In genomic region chr2:168691774-168692173, GRCm38 (mm10) we compare ENCODE assay signal across 9 mouse cellular contexts. TPM values are rescaled to one million over a fixed set of nuclear protein-coding genes. Genes with fewer than 3 reads are reported as not detected.
DNase-seq lines count a peak whose midpoint lies in the region; ATAC-seq and TF ChIP-seq lines count a peak whose summit lies in the region.
"Had no signal": no experiment of that assay in that cellular context is flagged by ENCODE, and none has a peak within 500 bp of the region (broad histone marks: within the 10 kb centered on the region; RNA-seq: fewer than 3 reads in every experiment).

No protein-coding gene starts in this region.

- WGBS in kidney, adult 2 months: 57% methylated on average over 6 of the region's 6 CpGs
- 47% methylated on average over 6 of the region's 6 CpGs for WGBS in kidney, embryonic 14.5 days
- WGBS in neural tube, embryonic 14.5 days: 48% methylated on average over 6 of the region's 6 CpGs

- H3K9me3 ChIP-seq in kidney, embryonic 14.5 days (ENCODE audit: control insufficient read depth, low read length): no peaks in the 10 kb centered on the region
- no peaks in the 10 kb centered on the region for H3K9me3 ChIP-seq in neural tube, embryonic 14.5 days (ENCODE audit: control insufficient read depth, low read length)

- H3K9ac ChIP-seq in kidney, embryonic 14.5 days (ENCODE audit: low read depth, low read length): no peak overlapping the region
- H3K9ac ChIP-seq in neural tube, embryonic 14.5 days (replicated peaks; ENCODE audit: low read depth, low read length): no peak overlapping the region

- no peaks in the 10 kb centered on the region for H3K4me1 ChIP-seq in kidney, adult 2 months (ENCODE audit: control insufficient read depth, insufficient read depth, low read length)
- H3K4me1 ChIP-seq in kidney, embryonic 14.5 days (ENCODE audit: control insufficient read depth, insufficient read depth, low read length): 0 out of 2 replicates have a peak, but pooled peaks cover 6% of the 10 kb centered on the region
- 0 out of 2 replicates have a peak, but pooled peaks cover 7% of the 10 kb centered on the region for H3K4me1 ChIP-seq in neural tube, embryonic 14.5 days (ENCODE audit: control insufficient read depth, insufficient read depth, low read length)

- no peak for TF ChIP-seq POLR2A in kidney, adult 2 months (IDR thresholded peaks at IDR 0.05; ENCODE audit: low read depth, low read length)

- peak; percentile 78 for TF ChIP-seq CTCF in kidney, adult 2 months (conservative IDR thresholded peaks at IDR 0.05; ENCODE audit: insufficient read depth, insufficient read length, low read depth, low read length)
- TF ChIP-seq CTCF in left cerebral cortex, adult 2 months (IDR thresholded peaks at IDR 0.05): peak; percentile 77

- no peaks in the 10 kb centered on the region for H3K27me3 ChIP-seq in kidney, adult 2 months (replicated peaks; ENCODE audit: control insufficient read depth, insufficient read depth, low read length)
- H3K27me3 ChIP-seq in kidney, embryonic 14.5 days (ENCODE audit: control insufficient read depth, insufficient read depth, low read length): no peaks in the 10 kb centered on the region
- H3K27me3 ChIP-seq in neural tube, embryonic 14.5 days (ENCODE audit: control insufficient read depth, insufficient read depth, low read length): no peaks in the 10 kb centered on the region

- no peak overlapping the region for H3K27ac ChIP-seq in kidney, adult 2 months (ENCODE audit: insufficient read depth, low read depth, low read length)
- H3K27ac ChIP-seq in kidney, embryonic 14.5 days (ENCODE audit: low read depth, low read length): no peak overlapping the region
- H3K27ac ChIP-seq in left cerebral cortex, adult 2 months: no peak overlapping the region
- no peak overlapping the region for H3K27ac ChIP-seq in neural tube, embryonic 14.5 days (ENCODE audit: low read depth, low read length)
- H3K27ac ChIP-seq: macrophage had no signal

- H3K4me3 ChIP-seq in kidney, adult 2 months (ENCODE audit: insufficient read depth, low read depth, low read length): no peak overlapping the region
- H3K4me3 ChIP-seq in kidney, embryonic 14.5 days (ENCODE audit: low read length): no peak overlapping the region
- H3K4me3 ChIP-seq in left cerebral cortex, adult 2 months: no peak overlapping the region
- no peak overlapping the region for H3K4me3 ChIP-seq in neural tube, embryonic 14.5 days (ENCODE audit: low read depth, low read length)

- H3K36me3 ChIP-seq in kidney, adult 2 months (ENCODE audit: control insufficient read depth, insufficient read depth, low read length): no peaks in the 10 kb centered on the region
- H3K36me3 ChIP-seq in kidney, embryonic 14.5 days (ENCODE audit: control insufficient read depth, insufficient read depth, low read length): no peaks in the 10 kb centered on the region
- H3K36me3 ChIP-seq in neural tube, embryonic 14.5 days (ENCODE audit: control insufficient read depth, insufficient read depth, low read length): peaks cover 14% of the 10 kb centered on the region; the same call in 1 of the 2 replicates

- H3K4me2 ChIP-seq in kidney, embryonic 14.5 days (replicated peaks; ENCODE audit: low read depth, low read length): no peak overlapping the region
- no peak overlapping the region for H3K4me2 ChIP-seq in neural tube, embryonic 14.5 days (ENCODE audit: low read depth, low read length)

- ATAC-seq in kidney, embryonic 14.5 days (ENCODE audit: low FRiP score, low TSS enrichment): no peak
- ATAC-seq in neural tube, embryonic 14.5 days (ENCODE audit: low read depth): peak; percentile 57; the same call in 1 of the 2 replicates

- intact Hi-C loops in left cerebral cortex, adult 2 months (cut with DNase I): loop anchor here (2.0 to 5.0 kb wide), 2 partner anchors 51 to 181 kb away; partner anchors contain the start of gene Atp9a

- peak; percentile 62 for DNase-seq in kidney, adult 2 months
- peak; percentile 75 for DNase-seq in adrenal gland, postnatal 25 days
- DNase-seq in embryo, embryonic 9.5 days (ENCODE audit: extremely low spot score): peak; percentile 66
- DNase-seq in heart, adult 9 months (ENCODE audit: low spot score in 2 of 2): peak; percentile 17 to 64
- peak; percentile 63 to 72 for DNase-seq in left cerebral cortex, adult 2 months (ENCODE audit: extremely low spot score in 1 of 2, low spot score in 2 of 2)
- peak; percentile 38 to 43 for DNase-seq in thymus, postnatal 36 days

RNA-seq across cellular contexts. Expression of gene Atp9a, which starts 50.4 kb away (rescaled TPM):
- polyA plus RNA-seq in kidney, adult 2 months (2012; rRNA removed): 56.0 and 59.8 TPM in 2 replicates
- polyA plus RNA-seq in kidney, embryonic 14.5 days (2014; fragmentation: Nextera tagmentation; extraction: Ambion mirVana): 4.6 and 8.0 TPM in 2 replicates
- total RNA-seq in adrenal gland, postnatal 25 days (2021): 60.9 and 63.6 TPM in 2 replicates
- 100 to 1,000 TPM; 406 to 408 TPM for total RNA-seq in left cerebral cortex, adult 2 months (2021)
- 75.2 and 76.8 TPM in 2 replicates for polyA plus RNA-seq in neural tube, embryonic 14.5 days (2014; fragmentation: Nextera tagmentation; extraction: Ambion mirVana)
